Mouse (Mus musculus) heart, embryonic 14.5 days (tissue): ENCODE data around the gene Rars2. TPM values are rescaled to one million over a fixed set of nuclear protein-coding genes. Genes with fewer than 3 reads are reported as not detected.

Experiments used
- ATAC-seq: fragments of 200-750 bp; cut with Nextera tagmentation; 2 replicates; pipeline ENCODE4 v1.8.0; 2017; ENCODE audit warnings: low read depth, moderate TSS enrichment; ENCODE audit not compliant: insufficient number of reproducible peaks, insufficient read depth, low FRiP score
- H3K27ac ChIP-seq, 2 experiments: fragments of 200-500 bp in 1 of 2; fragments of 300-500 bp in 1 of 2; sonication (generic) in 1 of 2; replicated peaks in 1 of 2; 2 replicates each; pipeline ENCODE4 v1.5.1; 2012 to 2014; ENCODE audit warnings: low read depth in 2 of 2, low read length in 2 of 2, control low read depth in 1 of 2, mild to moderate bottlenecking in 1 of 2, mixed read lengths in 1 of 2; ENCODE audit not compliant: control insufficient read depth in 1 of 2, insufficient read depth in 1 of 2
- H3K27me3 ChIP-seq: fragments of 300-500 bp; sonication (generic); 2 replicates; pipeline ENCODE4 v1.6.1; 2014; ENCODE audit warnings: mild to moderate bottlenecking, low read length, control low read depth; ENCODE audit not compliant: control insufficient read depth, insufficient read depth
- H3K36me3 ChIP-seq: fragments of 300-500 bp; sonication (generic); 2 replicates; pipeline ENCODE4 v1.6.1; 2014; ENCODE audit warnings: mild to moderate bottlenecking, control low read depth, low read length, mixed read lengths; ENCODE audit not compliant: control insufficient read depth, insufficient read depth
- H3K4me1 ChIP-seq, 2 experiments: fragments of 200-500 bp in 1 of 2; fragments of 300-500 bp in 1 of 2; sonication (generic) in 1 of 2; 2 replicates each; pipeline ENCODE4 v1.6.1; 2012 to 2014; ENCODE audit warnings: low read length in 2 of 2, control low read depth in 1 of 2, mixed read lengths in 1 of 2; ENCODE audit not compliant: control insufficient read depth in 2 of 2, insufficient read depth in 2 of 2
- H3K4me2 ChIP-seq: fragments of 300-500 bp; sonication (generic); 2 replicates; pipeline ENCODE4 v1.6.1; 2014; ENCODE audit warnings: mild to moderate bottlenecking, low read length
- H3K4me3 ChIP-seq, 2 experiments: fragments of 200-500 bp in 1 of 2; fragments of 300-500 bp in 1 of 2; sonication (generic) in 1 of 2; 2 replicates each; pipeline ENCODE4 v1.5.1; 2012 to 2014; ENCODE audit warnings: low read length in 2 of 2, mild to moderate bottlenecking in 2 of 2, control low read depth in 1 of 2, low read depth in 1 of 2, moderate library complexity in 1 of 2; ENCODE audit not compliant: control insufficient read depth in 1 of 2, insufficient read depth in 1 of 2
- H3K9ac ChIP-seq: fragments of 300-500 bp; sonication (generic); 2 replicates; pipeline ENCODE4 v1.6.1; 2014; ENCODE audit warnings: mild to moderate bottlenecking, low read length
- H3K9me3 ChIP-seq: fragments of 300-500 bp; sonication (generic); 2 replicates; pipeline ENCODE4 v1.6.1; 2016; ENCODE audit warnings: low read length, control low read depth; ENCODE audit not compliant: control insufficient read depth
- WGBS: fragments of 180-500 bp; shearing (Covaris S2); extraction: QIAGEN DNeasy Blood & Tissue Kit; methylation state at CpG from one replicate; pipeline ENCODE4 v1.1.7; 2014; 5-methylcytosine and 5-hydroxymethylcytosine counted together
- polyA plus RNA-seq: library from polyadenylated mRNA; unstranded; fragments of >200 nt; fragmentation: Nextera tagmentation; extraction: Ambion mirVana; gene quantifications from 2 replicates; pipeline ENCODE4 v1.2.1, GENCODE M21; 2014

Gene Rars2
- polyA plus RNA-seq, 1 experiment from 2014 or later, result 47.3 TPM

- H3K4me3 ChIP-seq, result no peak overlapping the region
- H3K9me3 ChIP-seq, result no peaks in the 10 kb centered on the region
- WGBS, result 97% methylated on average over 3 of the region's 3 CpGs
- peaks cover 52% of the 10 kb centered on the region for H3K36me3 ChIP-seq
- no peak for ATAC-seq
- H3K27ac ChIP-seq, result no peak overlapping the region
- no peak overlapping the region for H3K9ac ChIP-seq
- no peak overlapping the region for H3K4me2 ChIP-seq
- no peaks in the 10 kb centered on the region for H3K4me1 ChIP-seq
- H3K27me3 ChIP-seq, result no peaks in the 10 kb centered on the region
Measured at GRCm38 (mm10) chr4:34640731-34641130, 26.0 kb downstream of the Rars2 start.

GRCm38 (mm10) chr4:34644779-34645178, 30.0 kb downstream of the Rars2 start:
- Histone ChIP-seq H3K4me2 (no peak overlapping the region), H3K27me3 (no peaks in the 10 kb centered on the region), H3K9ac (no peak overlapping the region), H3K4me1 (no peaks in the 10 kb centered on the region), H3K27ac (no peak overlapping the region), H3K4me3 (no peak overlapping the region), H3K9me3 (no peaks in the 10 kb centered on the region), H3K36me3 (peaks cover 70% of the 10 kb centered on the region)
- ATAC-seq, result no peak

GRCm38 (mm10) chr4:34653179-34653578, 38.4 kb downstream of the Rars2 start:
- no peak for ATAC-seq
- peaks cover 86% of the 10 kb centered on the region for H3K36me3 ChIP-seq
- no peak overlapping the region for H3K4me2 ChIP-seq
- no peaks in the 10 kb centered on the region for H3K9me3 ChIP-seq
- WGBS, result 94% methylated on average over 7 of the region's 7 CpGs
- H3K9ac ChIP-seq, result no peak overlapping the region
- no peak overlapping the region for H3K27ac ChIP-seq
- no peak overlapping the region for H3K4me3 ChIP-seq
- H3K4me1 ChIP-seq, result no peaks in the 10 kb centered on the region
- H3K27me3 ChIP-seq, result no peaks in the 10 kb centered on the region

GRCm38 (mm10) chr4:34656101-34656500, 41.3 kb downstream of the Rars2 start:
- no peak for ATAC-seq
- Histone ChIP-seq H3K4me1 (no peaks in the 10 kb centered on the region), H3K4me3 (no peak overlapping the region), H3K9ac (no peak overlapping the region), H3K9me3 (no peaks in the 10 kb centered on the region), H3K36me3 (peaks cover 96% of the 10 kb centered on the region), H3K27ac (no peak overlapping the region), H3K4me2 (no peak overlapping the region), H3K27me3 (no peaks in the 10 kb centered on the region)
- 90% methylated on average over 10 of the region's 10 CpGs for WGBS

GRCm38 (mm10) chr4:34659012-34659411, 44.3 kb downstream of the Rars2 start:
- no peak overlapping the region for H3K9ac ChIP-seq
- no peaks in the 10 kb centered on the region for H3K9me3 ChIP-seq
- ATAC-seq, result no peak
- H3K27ac ChIP-seq, result no peak overlapping the region
- WGBS, result 90% methylated on average over 2 of the region's 2 CpGs
- no peak overlapping the region for H3K4me2 ChIP-seq
- H3K4me3 ChIP-seq, result no peak overlapping the region
- no peaks in the 10 kb centered on the region for H3K4me1 ChIP-seq
- no peaks in the 10 kb centered on the region for H3K27me3 ChIP-seq
- peaks cover 98% of the 10 kb centered on the region for H3K36me3 ChIP-seq

GRCm38 (mm10) chr4:34661514-34661913, 46.8 kb downstream of the Rars2 start:
- H3K36me3 ChIP-seq, result peaks cover 96% of the 10 kb centered on the region
- H3K4me2 ChIP-seq, result no peak overlapping the region
- H3K27me3 ChIP-seq, result no peaks in the 10 kb centered on the region
- WGBS, result 96% methylated on average over 2 of the region's 2 CpGs
- H3K4me3 ChIP-seq, result no peak overlapping the region
- no peak overlapping the region for H3K9ac ChIP-seq
- no peaks in the 10 kb centered on the region for H3K4me1 ChIP-seq
- ATAC-seq, result no peak
- no peak overlapping the region for H3K27ac ChIP-seq
- no peaks in the 10 kb centered on the region for H3K9me3 ChIP-seq

- WGBS, result 83% methylated on average over 6 of the region's 6 CpGs
- Histone ChIP-seq H3K4me3 (no peak overlapping the region), H3K36me3 (peaks cover 96% of the 10 kb centered on the region), H3K27ac (no peak overlapping the region), H3K4me2 (no peak overlapping the region), H3K27me3 (no peaks in the 10 kb centered on the region), H3K9me3 (no peaks in the 10 kb centered on the region), H3K9ac (no peak overlapping the region), H3K4me1 (no peaks in the 10 kb centered on the region)
- ATAC-seq, result no peak
Measured at GRCm38 (mm10) chr4:34661927-34662326, 47.2 kb downstream of the Rars2 start.

GRCm38 (mm10) chr4:34667923-34668322, 53.2 kb downstream of the Rars2 start:
- WGBS, result 73% methylated on average over 5 of the region's 5 CpGs

More at GRCm38 (mm10) chr4:34667923-34668322, 53.2 kb downstream of the Rars2 start:
- Histone ChIP-seq H3K27me3 (no peaks in the 10 kb centered on the region), H3K9ac (no peak overlapping the region), H3K4me1 (no peaks in the 10 kb centered on the region), H3K36me3 (peaks cover 72% of the 10 kb centered on the region), H3K4me2 (no peak overlapping the region), H3K9me3 (no peaks in the 10 kb centered on the region), H3K4me3 (no peak overlapping the region), H3K27ac (no peak overlapping the region)
- no peak for ATAC-seq
